Comparison of ENCODE assay signal across 26 mouse cellular contexts in genomic region chr7:47076729-47077128, GRCm38 (mm10). TPM values are rescaled to one million over a fixed set of nuclear protein-coding genes. Genes with fewer than 3 reads are reported as not detected.
"Had no signal": no experiment of that assay in that cellular context is flagged by ENCODE, and none has a peak within 500 bp of the region (broad histone marks: within the 10 kb centered on the region; RNA-seq: fewer than 3 reads in every experiment).

No protein-coding gene starts in this region.

- H3K4me3 ChIP-seq: heart, embryonic 10.5 days; heart, embryonic 12.5 days; heart, embryonic 13.5 days; heart, embryonic 15.5 days; hindbrain, embryonic 10.5 days; hindbrain, embryonic 12.5 days; hindbrain, embryonic 13.5 days; hindbrain, embryonic 15.5 days; intestine, embryonic 15.5 days; kidney, embryonic 15.5 days had no signal

- H3K36me3 ChIP-seq: heart, embryonic 10.5 days; heart, embryonic 12.5 days; heart, embryonic 13.5 days; heart, embryonic 15.5 days; hindbrain, embryonic 10.5 days; intestine, embryonic 15.5 days; kidney, embryonic 15.5 days had no signal

- H3K4me1 ChIP-seq: hindbrain, embryonic 15.5 days had no signal

- H3K27ac ChIP-seq: heart, embryonic 10.5 days; heart, embryonic 13.5 days; heart, embryonic 15.5 days; hindbrain, embryonic 12.5 days; hindbrain, embryonic 13.5 days; hindbrain, embryonic 14.5 days; hindbrain, embryonic 15.5 days; hindbrain, postnatal 0 days; intestine, embryonic 15.5 days; kidney, embryonic 15.5 days; kidney, postnatal 0 days had no signal

- DNase-seq: kidney, adult 11 months; kidney, adult 18-20 months; kidney, adult 8-10 months; kidney, adult 9 months; layer of hippocampus, adult 9-11 months; layer of hippocampus, postnatal 36 days had no signal

- H3K9me3 ChIP-seq: heart, embryonic 10.5 days; heart, embryonic 12.5 days; heart, embryonic 13.5 days; heart, embryonic 15.5 days; hindbrain, embryonic 10.5 days; hindbrain, embryonic 12.5 days; hindbrain, embryonic 13.5 days; hindbrain, embryonic 15.5 days; intestine, embryonic 15.5 days; kidney, embryonic 15.5 days had no signal

- H3K27me3 ChIP-seq: heart, embryonic 13.5 days; heart, embryonic 15.5 days; hindbrain, embryonic 12.5 days; hindbrain, embryonic 13.5 days; hindbrain, embryonic 15.5 days; intestine, embryonic 15.5 days; kidney, embryonic 15.5 days had no signal

RNA-seq across cellular contexts. Expression of gene Ptpn5, which starts 56.8 kb away (rescaled TPM):
- total RNA-seq: heart, adult 8-10 months; heart, postnatal 10 days; heart, postnatal 14 days; heart, postnatal 25 days; heart, postnatal 36 days; heart, postnatal 4 days; hematopoietic stem cell, adult 5-6 weeks had no signal
